Mouse (Mus musculus) kidney, adult 8-10 months (tissue): ENCODE measurements around the gene Zfp106.
"Not testable (repeated sequence)": the region's sequence is repeated elsewhere in the genome, so short reads cannot be mapped to it uniquely, and the experiment has no call there.

Experiments used
- DNase-seq, 2 experiments: peaks; one replicate each; pipeline ENCODE4 v3.0.0; 2022

The Zfp106 gene

GRCm38 (mm10) chr2:120563235-120563990 is at the start of gene Zfp106:
Gene Zfp106 (minus strand): TSS chr2:120563843.
- DNase-seq, result peak; percentile 90 to 91

- DNase-seq, result peak; percentile 77 to 87
These were observed 45.4 kb upstream of the Zfp106 start, which contains the start of the genes Haus2 and Lrrc57 for GRCm38 (mm10) chr2:120608830-120609723. Gene Haus2 (plus strand): TSS chr2:120609383. Gene Lrrc57 (minus strand): TSS chr2:120609520.

- DNase-seq, result no peak
These were observed 42.5 kb upstream of the Zfp106 start for GRCm38 (mm10) chr2:120606021-120606690.

GRCm38 (mm10) chr2:120599506-120599905 is 35.9 kb upstream of the Zfp106 start:
- DNase-seq, result no peak

- DNase-seq, result no peak
These were observed 34.1 kb upstream of the Zfp106 start for GRCm38 (mm10) chr2:120597734-120598133.

GRCm38 (mm10) chr2:120592227-120592626 is 28.6 kb upstream of the Zfp106 start:
- peak in 1 of 2 experiments; percentile 23 for DNase-seq

- no peak for DNase-seq
These were observed 26.1 kb upstream of the Zfp106 start for GRCm38 (mm10) chr2:120589759-120590158.

- no peak for DNase-seq
These were observed 14.6 kb upstream of the Zfp106 start for GRCm38 (mm10) chr2:120578286-120578685.

- no peak for DNase-seq
These were observed 14.2 kb upstream of the Zfp106 start for GRCm38 (mm10) chr2:120577799-120578198.

- no peak for DNase-seq
These were observed 12.3 kb upstream of the Zfp106 start for GRCm38 (mm10) chr2:120575978-120576377.

GRCm38 (mm10) chr2:120575121-120575520 is 11.5 kb upstream of the Zfp106 start:
- no peak for DNase-seq

GRCm38 (mm10) chr2:120572161-120572560 is 8.5 kb upstream of the Zfp106 start:
- not testable (repeated sequence) for DNase-seq

GRCm38 (mm10) chr2:120571081-120571480 is 7.4 kb upstream of the Zfp106 start:
- peak; percentile 68 to 73 for DNase-seq

- DNase-seq, result no peak
These were observed 4.2 kb upstream of the Zfp106 start for GRCm38 (mm10) chr2:120567798-120568320.

GRCm38 (mm10) chr2:120566886-120567797 is 3.5 kb upstream of the Zfp106 start, which contains the start of gene Snap23:
Gene Snap23 (plus strand): TSS chr2:120567671.
- DNase-seq, result peak; percentile 97 to 98

- no peak for DNase-seq
These were observed 1.7 kb upstream of the Zfp106 start for GRCm38 (mm10) chr2:120565363-120565762.

GRCm38 (mm10) chr2:120564548-120565188 is 1.0 kb upstream of the Zfp106 start:
- DNase-seq, result not testable (repeated sequence)

GRCm38 (mm10) chr2:120562859-120563234 is 796 bp downstream of the Zfp106 start:
- DNase-seq, result no peak

GRCm38 (mm10) chr2:120561524-120561923 is 2.1 kb downstream of the Zfp106 start:
- DNase-seq, result no peak

- DNase-seq, result no peak
These were observed 4.8 kb downstream of the Zfp106 start for GRCm38 (mm10) chr2:120558813-120559212.

GRCm38 (mm10) chr2:120556868-120557267 is 6.8 kb downstream of the Zfp106 start:
- DNase-seq, result peak; percentile 34 to 60
